8 mouse cellular contexts compared by ENCODE assay signal in genomic region chr8:91801839-91802238, GRCm38 (mm10). TPM values are rescaled to one million over a fixed set of nuclear protein-coding genes. Genes with fewer than 3 reads are reported as not detected.
DNase-seq lines count a peak whose midpoint lies in the region; ATAC-seq and TF ChIP-seq lines count a peak whose summit lies in the region.

TSS of gene Irx3 (minus strand) at chr8:91802067.

- H3K36me3 ChIP-seq in embryonic facial prominence, embryonic 12.5 days, result no peaks in the 10 kb centered on the region
- peaks cover 14% of the 10 kb centered on the region; the same call in 1 of the 2 replicates for H3K36me3 ChIP-seq in heart, embryonic 10.5 days
- no peaks in the 10 kb centered on the region for H3K36me3 ChIP-seq in kidney, embryonic 15.5 days
- H3K36me3 ChIP-seq in stomach, postnatal 0 days (ENCODE audit: control insufficient read depth, insufficient read depth, low read length), result no peaks in the 10 kb centered on the region

- ATAC-seq in embryonic facial prominence, embryonic 12.5 days (ENCODE audit: insufficient number of reproducible peaks, insufficient read depth, low FRiP score, low TSS enrichment), result peak; percentile 59; the same call in 1 of the 2 replicates
- ATAC-seq in kidney, embryonic 15.5 days (replicated peaks; ENCODE audit: low FRiP score), result peak; percentile 73
- ATAC-seq in stomach, postnatal 0 days (ENCODE audit: low FRiP score, low TSS enrichment), result peak; percentile 81

- peaks cover 65% of the 10 kb centered on the region for H3K27me3 ChIP-seq in embryonic facial prominence, embryonic 12.5 days
- peaks cover 83% of the 10 kb centered on the region for H3K27me3 ChIP-seq in heart, embryonic 10.5 days (ENCODE audit: insufficient read depth, poor library complexity, severe bottlenecking)
- H3K27me3 ChIP-seq in kidney, embryonic 15.5 days, result peaks cover 95% of the 10 kb centered on the region
- peaks cover 10% of the 10 kb centered on the region; the same call in 1 of the 2 replicates for H3K27me3 ChIP-seq in stomach, postnatal 0 days (ENCODE audit: control insufficient read depth, insufficient read depth, low read length)

- H3K9me3 ChIP-seq in embryonic facial prominence, embryonic 12.5 days, result no peaks in the 10 kb centered on the region
- no peaks in the 10 kb centered on the region for H3K9me3 ChIP-seq in heart, embryonic 10.5 days
- no peaks in the 10 kb centered on the region for H3K9me3 ChIP-seq in kidney, embryonic 15.5 days (replicated peaks)
- no peaks in the 10 kb centered on the region for H3K9me3 ChIP-seq in stomach, postnatal 0 days (ENCODE audit: control insufficient read depth, low read length)

- TF ChIP-seq CTCF in stomach, postnatal 0 days (IDR thresholded peaks at IDR 0.05; ENCODE audit: low read depth), result peak; percentile 30

- H3K4me2 ChIP-seq in embryonic facial prominence, embryonic 12.5 days (replicated peaks), result peak within 1 kb of the TSS; percentile 83
- H3K4me2 ChIP-seq in kidney, embryonic 15.5 days, result peak within 1 kb of the TSS; percentile 96
- H3K4me2 ChIP-seq in stomach, postnatal 0 days (replicated peaks; ENCODE audit: low read depth), result peak within 1 kb of the TSS; percentile 86

- peak within 1 kb of the TSS; percentile 97 for H3K27ac ChIP-seq in embryonic facial prominence, embryonic 12.5 days
- H3K27ac ChIP-seq in heart, embryonic 10.5 days, result peak within 1 kb of the TSS; percentile 91
- H3K27ac ChIP-seq in kidney, embryonic 15.5 days, result peak within 1 kb of the TSS; percentile 92
- peak within 1 kb of the TSS; percentile 86 for H3K27ac ChIP-seq in stomach, postnatal 0 days (replicated peaks)

- TF ChIP-seq EP300 in stomach, postnatal 0 days (optimal IDR thresholded peaks at IDR 0.05), result no peak

- H3K4me3 ChIP-seq in embryonic facial prominence, embryonic 12.5 days, result peak within 1 kb of the TSS; percentile 70
- H3K4me3 ChIP-seq in heart, embryonic 10.5 days, result peak within 1 kb of the TSS; percentile 80
- peak within 1 kb of the TSS; percentile 69 for H3K4me3 ChIP-seq in kidney, embryonic 15.5 days (replicated peaks)
- peak within 1 kb of the TSS; percentile 61 for H3K4me3 ChIP-seq in stomach, postnatal 0 days (ENCODE audit: low read depth, low read length)

- DNase-seq in right cerebral cortex, postnatal 4 days, result peak; percentile 20
- no peak for DNase-seq in right cerebral cortex, adult 2 months (ENCODE audit: low spot score in 2 of 2)
- peak; percentile 93 for DNase-seq in heart, embryonic 10.5 days (ENCODE audit: low spot score)
- DNase-seq in lung, postnatal 14 days, result peak; percentile 82
- DNase-seq in stomach, postnatal 0 days (ENCODE audit: low spot score), result peak; percentile 85
- DNase-seq in layer of hippocampus, postnatal 25 days (ENCODE audit: extremely low spot score in 1 of 2, low spot score in 1 of 2), result no peak

- 0% methylated on average over 33 of the region's 33 CpGs for WGBS in embryonic facial prominence, embryonic 12.5 days
- 1% methylated on average over 33 of the region's 33 CpGs for WGBS in heart, embryonic 10.5 days
- WGBS in kidney, embryonic 15.5 days, result under 1% methylated on average over 29 of the region's 33 CpGs
- 0% methylated on average over 33 of the region's 33 CpGs for WGBS in stomach, postnatal 0 days

- H3K4me1 ChIP-seq in embryonic facial prominence, embryonic 12.5 days, result peaks cover 59% of the 10 kb centered on the region
- H3K4me1 ChIP-seq in heart, embryonic 10.5 days, result peaks cover 74% of the 10 kb centered on the region
- peaks cover 85% of the 10 kb centered on the region for H3K4me1 ChIP-seq in kidney, embryonic 15.5 days
- H3K4me1 ChIP-seq in stomach, postnatal 0 days (replicated peaks; ENCODE audit: control insufficient read depth, insufficient read depth), result 0 out of 2 replicates have a peak, but pooled peaks cover 2% of the 10 kb centered on the region

- peak within 1 kb of the TSS; percentile 86 for H3K9ac ChIP-seq in embryonic facial prominence, embryonic 12.5 days
- peak within 1 kb of the TSS; percentile 74 for H3K9ac ChIP-seq in kidney, embryonic 15.5 days
- peak within 1 kb of the TSS; percentile 56 for H3K9ac ChIP-seq in stomach, postnatal 0 days (ENCODE audit: low read length)

RNA-seq across cellular contexts. Expression of gene Irx3, which starts in this region (rescaled TPM):
- polyA plus RNA-seq in embryonic facial prominence, embryonic 12.5 days (2016; fragmentation: Nextera tagmentation; extraction: Ambion mirVana), result 35.0 and 46.7 TPM in 2 replicates
- 13.5 and 13.6 TPM in 2 replicates for polyA plus RNA-seq in heart, embryonic 10.5 days (2016; fragmentation: Nextera tagmentation; extraction: Ambion mirVana)
- polyA plus RNA-seq in kidney, embryonic 15.5 days (2015; fragmentation: Nextera tagmentation; extraction: Ambion mirVana), result 15.6 TPM in 2 replicates
- polyA plus RNA-seq in stomach, postnatal 0 days (2015; fragmentation: Nextera tagmentation; extraction: Ambion mirVana), result 7.6 and 7.7 TPM in 2 replicates
- total RNA-seq in layer of hippocampus, postnatal 25 days (2021), result under 1 TPM in 1 of 2 experiments, not detected in 1; 0.14 TPM

Comparison
In these comparisons a context has a peak if more than half of its experiments do, and no peak if none do; other contexts are left out.
1. DNase-seq: peak in right cerebral cortex, postnatal 4 days (single experiment), heart, embryonic 10.5 days (single experiment), lung, postnatal 14 days (single experiment) and stomach, postnatal 0 days (single experiment); none in right cerebral cortex, adult 2 months (0 of 2) and layer of hippocampus, postnatal 25 days (0 of 2).
2. Peak in every context shown above with its lines, with median percentiles within 50 percentile points of each other: ATAC-seq, H3K27ac ChIP-seq, H3K4me2 ChIP-seq, H3K4me3 ChIP-seq and H3K9ac ChIP-seq.